Mouse (Mus musculus) liver, embryonic 11.5 days (tissue): ENCODE data around the gene Flt3. TPM values are rescaled to one million over a fixed set of nuclear protein-coding genes. Genes with fewer than 3 reads are reported as not detected.
A peak's percentile ranks its signal among the peaks of the same experiment; 100 is the strongest.

Source experiments
- ATAC-seq: fragments of 200-750 bp; cut with Nextera tagmentation; replicated peaks from 2 replicates; pipeline ENCODE4 v1.8.0; 2017; ENCODE audit warnings: moderate number of reproducible peaks, mild to moderate bottlenecking, moderate TSS enrichment, moderate library complexity; ENCODE audit not compliant: low FRiP score
- DNase-seq: peaks from one replicate; pipeline ENCODE4 v3.0.0-alpha.2; 2017; ENCODE audit warnings: low spot score
- H3K27ac ChIP-seq: fragments of 300-500 bp; sonication (generic); 2 replicates; pipeline ENCODE4 v1.5.1; 2014; ENCODE audit warnings: mild to moderate bottlenecking, low read depth, low read length, control low read depth
- H3K27me3 ChIP-seq: fragments of 300-500 bp; sonication (generic); replicated peaks from 2 replicates; pipeline ENCODE4 v1.6.1; 2014; ENCODE audit warnings: low read length, mixed read lengths; ENCODE audit not compliant: control insufficient read depth, insufficient read depth
- H3K36me3 ChIP-seq: fragments of 300-500 bp; sonication (generic); 2 replicates; pipeline ENCODE4 v1.6.1; 2014; ENCODE audit warnings: mild to moderate bottlenecking, low read length, moderate library complexity, mixed read lengths; ENCODE audit not compliant: control insufficient read depth, insufficient read depth
- H3K4me1 ChIP-seq: fragments of 300-500 bp; sonication (generic); replicated peaks from 2 replicates; pipeline ENCODE4 v1.6.1; 2014; ENCODE audit warnings: low read length, mixed read lengths; ENCODE audit not compliant: control insufficient read depth, insufficient read depth
- H3K4me2 ChIP-seq: fragments of 300-500 bp; sonication (generic); 2 replicates; pipeline ENCODE4 v1.6.1; 2014; ENCODE audit warnings: mild to moderate bottlenecking, control low read depth, moderate library complexity
- H3K4me3 ChIP-seq: fragments of 300-500 bp; sonication (generic); 2 replicates; pipeline ENCODE4 v1.5.1; 2014; ENCODE audit warnings: low read depth, low read length, control low read depth
- H3K9ac ChIP-seq: fragments of 300-500 bp; sonication (generic); 2 replicates; pipeline ENCODE4 v1.6.1; 2014; ENCODE audit warnings: low read depth, low read length, control low read depth
- H3K9me3 ChIP-seq: fragments of 300-500 bp; sonication (generic); 2 replicates; pipeline ENCODE4 v1.6.1; 2016; ENCODE audit warnings: low read length, inconsistent platforms, mixed read lengths; ENCODE audit not compliant: control insufficient read depth
- WGBS: fragments of 180-500 bp; shearing (Covaris S2); extraction: QIAGEN DNeasy Blood & Tissue Kit; methylation state at CpG from one replicate; pipeline ENCODE4 v1.1.7; 2014; 5-methylcytosine and 5-hydroxymethylcytosine counted together
- polyA plus RNA-seq: library from polyadenylated mRNA; unstranded; fragments of >200 nt; fragmentation: Nextera tagmentation; extraction: Ambion mirVana; gene quantifications from 2 replicates; pipeline ENCODE4 v1.2.1, GENCODE M21; 2014

Flt3 gene
- polyA plus RNA-seq, 1 experiment from 2014 or later, result 1.8 TPM

- H3K9ac ChIP-seq, result no peak overlapping the region
- WGBS, result 4% methylated on average over 7 of the region's 7 CpGs
- H3K27me3 ChIP-seq, result peaks cover 88% of the 10 kb centered on the region
- no peak overlapping the region for H3K4me3 ChIP-seq
- ATAC-seq (no peak), DNase-seq (no peak)
- H3K4me1 ChIP-seq, result no peaks in the 10 kb centered on the region
- no peak overlapping the region for H3K27ac ChIP-seq
- H3K36me3 ChIP-seq, result no peaks in the 10 kb centered on the region
- no peak overlapping the region for H3K4me2 ChIP-seq
- H3K9me3 ChIP-seq, result no peaks in the 10 kb centered on the region
Measured at GRCm38 (mm10) chr5:147317321-147317720, 83.0 kb downstream of the Flt3 start.

- Histone ChIP-seq H3K4me2 (peak overlapping the region; percentile 20; the same call in 1 of the 2 replicates), H3K9ac (no peak overlapping the region), H3K27ac (no peak overlapping the region), H3K4me1 (no peaks in the 10 kb centered on the region), H3K9me3 (no peaks in the 10 kb centered on the region), H3K36me3 (no peaks in the 10 kb centered on the region), H3K4me3 (no peak overlapping the region), H3K27me3 (peaks cover 94% of the 10 kb centered on the region)
- no peak for ATAC-seq
- 3% methylated on average over 25 of the region's 25 CpGs for WGBS
- no peak for DNase-seq
Measured at GRCm38 (mm10) chr5:147315432-147316075, 84.7 kb downstream of the Flt3 start.

GRCm38 (mm10) chr5:147314646-147315431 is 85.5 kb downstream of the Flt3 start:
- H3K36me3 ChIP-seq, result no peaks in the 10 kb centered on the region
- no peaks in the 10 kb centered on the region for H3K4me1 ChIP-seq
- H3K27me3 ChIP-seq, result peaks cover 95% of the 10 kb centered on the region
- peak overlapping the region; percentile 20; the same call in 1 of the 2 replicates for H3K4me2 ChIP-seq
- H3K4me3 ChIP-seq, result no peak overlapping the region
- H3K27ac ChIP-seq, result no peak overlapping the region
- 3% methylated on average over 39 of the region's 39 CpGs for WGBS
- no peaks in the 10 kb centered on the region for H3K9me3 ChIP-seq
- no peak overlapping the region for H3K9ac ChIP-seq
- no peak for ATAC-seq
- DNase-seq, result no peak

- H3K4me3 ChIP-seq, result no peak overlapping the region
- WGBS, result 2% methylated on average over 27 of the region's 27 CpGs
- no peaks in the 10 kb centered on the region for H3K36me3 ChIP-seq
- ATAC-seq, result no peak
- H3K27ac ChIP-seq, result no peak overlapping the region
- no peak overlapping the region for H3K9ac ChIP-seq
- no peaks in the 10 kb centered on the region for H3K4me1 ChIP-seq
- peaks cover 100% of the 10 kb centered on the region for H3K27me3 ChIP-seq
- no peak overlapping the region for H3K4me2 ChIP-seq
- DNase-seq, result no peak
- no peaks in the 10 kb centered on the region for H3K9me3 ChIP-seq
Measured at GRCm38 (mm10) chr5:147312830-147313685, 87.2 kb downstream of the Flt3 start.

- DNase-seq (no peak), ATAC-seq (no peak)
- H3K9ac ChIP-seq, result no peak overlapping the region
- H3K4me3 ChIP-seq, result no peak overlapping the region
- no peaks in the 10 kb centered on the region for H3K9me3 ChIP-seq
- H3K4me2 ChIP-seq, result no peak overlapping the region
- H3K4me1 ChIP-seq, result no peaks in the 10 kb centered on the region; the same call in 1 of the 2 replicates
- WGBS, result 0% methylated on average over 1 of the region's 2 CpGs
- peaks cover 100% of the 10 kb centered on the region for H3K27me3 ChIP-seq
- H3K27ac ChIP-seq, result no peak overlapping the region
- H3K36me3 ChIP-seq, result no peaks in the 10 kb centered on the region
Measured at GRCm38 (mm10) chr5:147309786-147310185, 90.5 kb downstream of the Flt3 start.

- no peak for DNase-seq
- Histone ChIP-seq H3K4me1 (no peaks in the 10 kb centered on the region; the same call in 1 of the 2 replicates), H3K27ac (no peak overlapping the region), H3K4me3 (no peak overlapping the region), H3K9me3 (no peaks in the 10 kb centered on the region), H3K27me3 (peaks cover 100% of the 10 kb centered on the region), H3K36me3 (no peaks in the 10 kb centered on the region), H3K9ac (no peak overlapping the region), H3K4me2 (no peak overlapping the region)
- WGBS, result 13% methylated on average over 9 of the region's 9 CpGs
- no peak for ATAC-seq
Measured at GRCm38 (mm10) chr5:147308451-147308850, 91.8 kb downstream of the Flt3 start.

GRCm38 (mm10) chr5:147307398-147307785 is 92.9 kb downstream of the Flt3 start:
- H3K27me3 ChIP-seq, result peaks cover 100% of the 10 kb centered on the region
- H3K4me1 ChIP-seq, result no peaks in the 10 kb centered on the region; the same call in 1 of the 2 replicates
- no peak overlapping the region for H3K4me3 ChIP-seq
- ATAC-seq (no peak), DNase-seq (peak; percentile 30)
- H3K9me3 ChIP-seq, result no peaks in the 10 kb centered on the region
- H3K9ac ChIP-seq, result no peak overlapping the region
- H3K4me2 ChIP-seq, result no peak overlapping the region
- 2% methylated on average over 12 of the region's 12 CpGs for WGBS
- no peak overlapping the region for H3K27ac ChIP-seq
- H3K36me3 ChIP-seq, result no peaks in the 10 kb centered on the region

GRCm38 (mm10) chr5:147306638-147307397 is 93.5 kb downstream of the Flt3 start, which contains the start of gene Cdx2:
Gene Cdx2, minus strand, starts transcription at chr5:147307270.
- Histone ChIP-seq H3K4me2 (peak within 1 kb of the TSS; percentile 11; the same call in 1 of the 2 replicates), H3K27me3 (peaks cover 100% of the 10 kb centered on the region), H3K27ac (no peak within 1 kb of the TSS), H3K9ac (no peak within 1 kb of the TSS), H3K4me3 (0 out of 2 replicates have a peak within 1 kb of the TSS, but pooled peaks have one; percentile 11), H3K36me3 (no peaks in the 10 kb centered on the region), H3K9me3 (no peaks in the 10 kb centered on the region), H3K4me1 (no peaks in the 10 kb centered on the region; the same call in 1 of the 2 replicates)
- 3% methylated on average over 63 of the region's 63 CpGs for WGBS
- peak; percentile 29; the same call in 1 of the 2 replicates for ATAC-seq
- peak; percentile 39 for DNase-seq
